Mouse (Mus musculus): ENCODE data around the gene Parp8. TPM values are rescaled to one million over a fixed set of nuclear protein-coding genes. Genes with fewer than 3 reads are reported as not detected.

Gene Parp8
- polyA plus RNA-seq, 1 experiment = not detected

DNA sequence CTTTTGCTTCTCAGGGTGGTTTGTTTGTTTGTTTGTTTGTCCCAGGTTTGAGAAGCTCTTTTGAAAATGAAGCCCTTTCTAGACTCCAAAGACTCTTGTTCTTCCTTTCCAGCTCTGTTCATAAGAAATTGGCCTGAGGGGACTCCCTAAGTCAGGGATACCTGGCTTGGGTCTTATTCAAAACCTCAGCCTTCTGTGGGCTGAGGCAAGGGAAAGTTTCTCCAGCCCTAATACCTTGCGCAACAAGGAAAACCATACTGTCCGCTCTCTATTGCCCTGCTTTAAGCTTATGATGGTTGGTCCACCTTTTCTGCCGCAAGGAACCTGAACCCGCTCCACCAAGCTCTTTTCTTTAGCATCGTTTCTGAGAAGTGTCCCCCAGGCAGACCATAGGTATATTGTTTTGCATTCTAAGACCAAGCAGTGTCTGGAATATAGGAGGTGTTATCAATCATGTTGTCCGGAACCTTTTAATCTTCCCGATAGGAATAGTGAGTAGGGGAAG, 991 bp upstream of the Parp8 start:
- TF ChIP-seq GATA1 (IDR thresholded peaks at IDR 0.05; ENCODE audit: low read length) = no peak

- TF ChIP-seq GATA1 (IDR thresholded peaks at IDR 0.05; ENCODE audit: low read length) = no peak
Observed at GRCm38 (mm10) chr13:117024916-117025225, 466 bp downstream of the Parp8 start.

DNA sequence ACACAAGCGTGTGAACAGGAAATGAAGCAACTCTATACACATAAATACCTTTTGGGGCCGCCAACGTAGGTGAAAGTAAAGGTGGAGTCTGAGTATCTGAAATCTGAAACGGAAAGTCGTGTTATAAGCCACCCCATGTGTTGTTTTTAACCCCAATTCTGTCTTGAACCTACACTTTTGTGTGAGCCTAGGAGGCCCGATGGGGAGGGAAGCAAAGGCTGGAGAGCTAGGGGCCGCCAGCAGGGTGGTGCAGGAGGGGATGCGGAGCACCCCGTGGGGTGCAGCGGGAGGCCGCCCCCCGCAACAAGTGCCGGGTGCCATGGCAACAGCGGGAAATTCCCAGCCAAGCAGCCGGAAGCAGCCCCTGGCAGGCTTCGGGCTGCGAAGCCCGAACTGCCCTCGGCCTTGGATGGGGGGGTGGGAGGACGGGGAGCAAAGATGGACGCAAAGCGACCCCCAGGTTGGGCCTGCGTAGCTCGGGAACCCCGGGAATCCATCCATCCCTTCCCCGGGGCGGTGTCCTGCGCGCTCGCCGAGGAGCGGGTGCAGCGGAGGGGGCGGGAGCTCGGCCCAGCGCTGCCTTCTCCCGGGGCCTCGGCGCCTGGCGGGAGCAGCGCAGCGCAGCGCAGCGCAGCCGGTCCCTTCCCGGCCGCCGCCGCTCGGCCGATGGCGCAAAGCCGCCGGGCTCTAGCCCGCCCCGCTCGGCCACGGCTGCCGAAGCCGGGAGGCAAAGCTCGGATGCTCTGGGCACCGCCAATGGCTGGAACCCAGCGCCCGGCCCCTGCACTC, 1.0 kb downstream of the Parp8 start:
- no peak for TF ChIP-seq GATA1 (IDR thresholded peaks at IDR 0.05; ENCODE audit: low read length)

- TF ChIP-seq GATA1 (IDR thresholded peaks at IDR 0.05; ENCODE audit: low read length) = no peak
Observed at GRCm38 (mm10) chr13:117023346-117024050, 1.8 kb downstream of the Parp8 start.

DNA sequence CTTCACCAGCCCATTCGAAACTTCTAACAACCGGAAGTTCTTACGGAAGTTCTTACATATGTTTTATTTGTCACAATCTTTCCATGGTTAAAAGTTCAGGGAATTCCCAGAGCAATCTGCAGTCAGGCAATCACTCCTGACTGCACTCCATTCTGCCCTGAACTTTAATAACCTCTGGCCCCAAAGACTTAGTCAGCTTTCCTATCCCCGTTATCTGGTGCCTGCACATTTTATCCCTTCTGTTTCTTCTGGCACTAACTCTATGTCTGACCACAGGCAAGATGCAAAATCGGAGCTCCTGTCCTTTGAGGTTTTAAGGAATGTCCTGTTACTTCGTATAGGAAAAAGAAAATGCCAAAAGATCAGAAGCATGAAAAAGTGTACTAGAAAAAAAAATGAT, 4.7 kb downstream of the Parp8 start:
- TF ChIP-seq GATA1 (IDR thresholded peaks at IDR 0.05; ENCODE audit: low read length) = no peak

- TF ChIP-seq GATA1 (IDR thresholded peaks at IDR 0.05; ENCODE audit: low read length) = no peak
Observed at GRCm38 (mm10) chr13:117018676-117019075, 6.7 kb downstream of the Parp8 start.

GRCm38 (mm10) chr13:117013516-117013915, 11.8 kb downstream of the Parp8 start:
- no peak for TF ChIP-seq GATA1 (IDR thresholded peaks at IDR 0.05; ENCODE audit: low read length)

GRCm38 (mm10) chr13:117012031-117012430, 13.3 kb downstream of the Parp8 start:
- TF ChIP-seq GATA1 (IDR thresholded peaks at IDR 0.05; ENCODE audit: low read length) = no peak

DNA sequence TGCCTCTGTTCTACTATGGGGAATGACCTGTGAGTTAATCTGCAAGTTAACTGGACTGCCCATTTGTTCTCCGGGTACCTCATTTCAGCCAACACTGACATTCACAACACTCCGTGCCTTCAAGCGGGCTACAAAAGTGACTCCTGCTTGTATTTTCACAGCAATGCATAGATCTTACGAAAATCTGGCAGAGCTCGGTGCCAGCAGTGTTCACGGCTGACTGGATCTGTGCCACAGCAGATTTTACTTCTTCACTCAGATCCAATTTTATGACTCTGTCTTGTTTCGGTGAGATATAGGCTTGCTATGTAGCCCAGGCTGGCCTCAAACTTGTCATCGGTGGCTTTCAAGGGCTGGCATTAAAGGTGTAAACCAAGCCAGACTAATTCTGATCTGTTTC, 15.2 kb downstream of the Parp8 start:
- no peak for TF ChIP-seq GATA1 (IDR thresholded peaks at IDR 0.05; ENCODE audit: low read length)

GRCm38 (mm10) chr13:117008021-117009015, 17.0 kb downstream of the Parp8 start:
- no peak for TF ChIP-seq GATA1 (IDR thresholded peaks at IDR 0.05; ENCODE audit: low read length)

- TF ChIP-seq GATA1 (IDR thresholded peaks at IDR 0.05; ENCODE audit: low read length) = no peak
Observed at GRCm38 (mm10) chr13:117007566-117007965, 17.8 kb downstream of the Parp8 start.

GRCm38 (mm10) chr13:117006638-117007037, 18.7 kb downstream of the Parp8 start:
- TF ChIP-seq GATA1 (IDR thresholded peaks at IDR 0.05; ENCODE audit: low read length) = no peak

GRCm38 (mm10) chr13:117000493-117000892, 24.8 kb downstream of the Parp8 start:
- TF ChIP-seq GATA1 (IDR thresholded peaks at IDR 0.05; ENCODE audit: low read length) = no peak

- no peak for TF ChIP-seq GATA1 (IDR thresholded peaks at IDR 0.05; ENCODE audit: low read length)
Observed at GRCm38 (mm10) chr13:116991560-116991959, 33.8 kb downstream of the Parp8 start.

DNA sequence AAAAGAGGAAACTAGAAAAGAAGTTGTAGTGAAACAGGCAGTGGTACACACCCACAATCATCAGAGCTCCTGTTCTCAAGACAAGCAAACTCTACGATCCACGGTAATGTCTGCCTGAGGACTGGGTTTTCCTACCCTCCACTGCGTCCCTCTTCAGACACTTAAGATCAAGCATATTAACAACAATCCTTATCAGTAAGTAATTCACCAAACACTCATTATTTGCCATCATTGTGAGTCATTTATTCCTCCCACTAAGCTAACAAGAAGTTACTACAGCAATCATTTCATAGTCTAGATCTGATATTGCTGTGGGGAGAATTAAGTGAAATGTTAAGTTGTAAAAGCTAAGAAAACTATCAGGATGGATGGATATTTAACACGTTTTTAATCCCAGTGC, 35.0 kb downstream of the Parp8 start:
- no peak for TF ChIP-seq GATA1 (IDR thresholded peaks at IDR 0.05; ENCODE audit: low read length)

- no peak for TF ChIP-seq GATA1 (IDR thresholded peaks at IDR 0.05; ENCODE audit: low read length)
Observed at GRCm38 (mm10) chr13:116988706-116989105, 36.6 kb downstream of the Parp8 start.

Measured in G1E-ER4 (cell line).